Mouse (Mus musculus): ENCODE data around the gene Snapc2.
"Not testable (repeated sequence)": the region's sequence is repeated elsewhere in the genome, so short reads cannot be mapped to it uniquely, and the experiment has no call there.

The Snapc2 gene

DNA sequence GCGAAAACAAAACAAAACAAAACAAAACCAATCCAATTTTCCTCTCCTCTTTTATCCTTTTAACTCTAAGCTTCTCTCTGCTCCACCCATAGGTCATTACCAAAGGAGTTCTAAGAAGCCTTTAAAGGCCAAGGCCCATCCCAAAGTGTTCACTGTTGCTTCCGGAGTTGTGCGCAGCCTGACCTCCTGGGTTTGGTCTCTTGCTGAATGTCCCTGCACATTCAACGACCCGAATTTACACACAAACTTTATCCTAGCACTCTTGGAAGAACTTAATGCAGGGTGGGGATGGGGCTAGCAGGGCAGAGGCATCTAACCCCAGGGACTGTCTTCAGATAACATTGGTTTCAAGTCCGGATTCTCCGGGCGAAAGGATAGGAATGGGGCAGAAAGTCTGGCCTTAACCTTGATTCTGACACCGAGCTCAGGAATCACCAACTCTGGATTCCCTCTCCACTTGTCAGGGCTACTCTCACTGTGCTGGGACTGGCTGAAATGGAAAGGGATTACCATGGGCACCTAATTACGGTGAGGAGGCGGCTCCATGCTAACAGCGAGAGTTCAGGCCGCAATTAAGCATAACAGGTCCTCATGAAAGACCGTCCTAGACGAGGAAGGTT lies 15.0 kb upstream of the Snapc2 start:
- DNase-seq (ENCODE audit: extremely low read depth, low read depth, low spot score): no peak

DNA sequence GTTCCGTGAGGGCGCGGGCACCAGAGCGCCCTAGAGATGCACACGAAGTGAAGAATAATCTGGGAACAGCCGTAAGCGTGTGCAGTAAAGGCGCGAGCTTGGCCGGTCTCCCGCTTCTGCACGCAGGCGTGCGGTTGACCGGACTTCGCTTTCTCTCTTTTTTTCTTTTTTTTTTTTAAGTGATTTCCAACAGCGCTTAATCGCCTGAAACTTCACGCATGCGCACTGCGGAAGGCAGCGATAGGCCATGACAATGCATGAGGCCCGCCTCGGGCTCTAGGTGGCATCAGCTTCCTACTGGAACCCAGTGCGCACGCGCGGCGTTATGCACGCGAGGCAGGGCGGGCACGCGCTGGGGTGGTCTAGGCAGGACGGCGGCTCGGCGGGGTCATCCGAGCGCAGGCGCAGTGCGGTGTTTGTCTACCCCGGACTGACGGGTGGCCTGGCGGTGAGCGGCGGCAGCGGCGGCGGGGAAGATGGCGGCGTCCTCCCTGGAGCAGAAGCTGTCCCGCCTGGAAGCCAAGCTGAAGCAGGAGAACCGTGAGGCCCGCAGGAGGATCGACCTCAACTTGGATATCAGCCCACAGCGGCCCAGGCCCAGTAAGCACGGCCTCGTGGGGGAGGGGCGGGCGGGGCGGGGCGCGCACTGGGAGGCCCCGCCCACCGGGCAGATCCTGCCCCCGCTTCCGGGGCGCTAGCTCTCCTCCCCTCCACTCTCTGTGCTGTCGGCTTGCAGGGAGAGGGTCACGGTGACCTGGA lies 14.3 kb upstream of the Snapc2 start, which contains the start of the genes Map2k7 and Gm49320:
Map2k7 (plus strand) TSS at position 307 of the 759 bp plus-strand sequence.
Gm49320 (plus strand) TSS at position 432 of the 759 bp plus-strand sequence.
- peak; percentile 46 for DNase-seq (ENCODE audit: extremely low read depth, low read depth, low spot score)

DNA sequence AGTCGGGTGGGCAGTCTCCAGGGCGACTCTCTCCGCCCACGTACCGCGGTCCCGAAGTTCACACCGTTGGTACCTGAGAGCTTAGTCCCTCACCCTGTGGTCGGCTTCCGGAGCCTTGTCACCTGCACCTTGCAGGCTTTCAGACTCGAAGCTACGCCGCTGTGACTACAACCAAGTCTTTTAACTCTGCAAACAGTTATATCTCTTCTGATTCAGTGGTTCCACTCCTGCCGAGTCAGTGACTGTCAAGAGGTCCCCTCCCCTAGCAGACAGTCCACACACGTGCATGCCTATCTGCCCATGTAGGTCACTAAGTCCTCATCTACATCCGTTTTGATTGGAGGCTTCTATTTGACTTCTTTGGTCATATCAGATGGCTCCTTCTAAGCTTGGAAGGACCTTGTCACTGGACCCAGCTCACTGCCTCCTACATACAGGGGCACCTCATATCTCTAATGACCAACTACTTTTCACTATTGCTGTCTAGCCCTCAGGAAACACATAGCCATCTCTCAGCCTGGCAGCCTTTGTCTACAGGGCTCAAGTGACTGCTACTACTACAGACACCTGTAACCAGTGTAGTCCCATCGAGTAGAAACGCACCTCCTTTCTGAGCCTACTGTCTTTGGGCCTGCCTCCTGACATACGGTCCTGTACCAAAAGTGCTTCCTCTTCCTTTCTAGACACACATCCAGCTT lies 13.5 kb upstream of the Snapc2 start:
- no peak for DNase-seq (ENCODE audit: extremely low read depth, low read depth, low spot score)

DNA sequence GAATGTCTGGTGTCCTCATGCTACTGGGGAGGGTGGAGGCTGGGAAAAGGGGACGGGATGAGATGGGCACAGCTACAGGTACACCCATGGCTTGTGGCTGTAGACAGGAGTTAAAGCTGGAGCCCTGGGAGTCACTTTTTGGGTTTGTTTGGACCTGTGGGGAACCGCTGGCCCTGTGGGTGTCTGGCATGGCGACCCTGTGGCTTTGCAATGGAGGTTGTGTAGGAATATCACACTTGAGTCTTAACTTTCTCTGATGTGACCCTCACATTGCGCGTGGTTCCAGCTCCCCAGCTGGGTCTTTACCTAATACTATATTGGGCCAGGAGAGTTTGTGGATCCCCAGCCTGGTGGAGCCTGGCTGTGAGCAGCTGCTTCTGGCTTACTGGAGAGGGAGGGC lies 7.8 kb upstream of the Snapc2 start:
- DNase-seq (ENCODE audit: extremely low read depth, low read depth, low spot score): no peak

DNA sequence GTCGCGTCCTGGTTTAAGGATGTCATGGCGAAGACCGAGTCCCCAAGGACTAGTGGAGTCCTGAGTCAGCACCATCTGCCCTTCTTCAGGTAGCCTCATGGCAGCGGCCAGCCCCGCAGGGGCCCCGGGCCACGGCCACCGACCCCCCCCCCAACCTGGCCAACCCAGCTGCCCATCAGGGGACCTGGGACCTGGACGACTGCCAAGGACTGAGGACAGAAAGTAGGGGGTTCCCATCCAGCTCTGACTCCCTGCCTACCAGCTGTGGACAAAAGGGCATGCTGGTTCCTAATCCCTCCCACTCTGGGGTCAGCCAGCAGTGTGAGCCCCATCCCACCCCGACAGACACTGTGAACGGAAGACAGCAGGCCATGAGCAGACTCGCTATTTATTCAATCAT lies 7.1 kb upstream of the Snapc2 start:
- no peak for DNase-seq (ENCODE audit: extremely low read depth, low read depth, low spot score)

DNA sequence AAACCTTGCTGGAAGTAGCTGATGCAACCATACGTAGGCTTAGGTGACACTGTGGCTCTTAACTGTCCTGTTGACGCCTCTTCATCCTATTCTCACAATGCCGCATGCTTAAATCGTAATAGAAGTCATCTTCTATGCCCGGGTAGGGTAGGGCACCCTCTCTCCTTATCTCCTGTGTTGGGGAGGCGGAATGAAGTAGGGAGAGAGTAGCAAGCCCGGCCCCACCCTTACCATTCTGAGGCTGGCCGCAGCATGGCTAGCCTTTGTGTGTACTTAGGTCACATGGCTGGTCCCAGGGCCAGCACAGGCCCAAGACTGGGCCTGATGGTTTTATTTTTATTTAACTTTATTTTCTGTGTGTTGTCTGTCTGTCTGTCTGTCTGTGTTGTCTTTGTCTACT lies 5.6 kb upstream of the Snapc2 start:
- no peak for DNase-seq (ENCODE audit: extremely low read depth, low read depth, low spot score)

DNA sequence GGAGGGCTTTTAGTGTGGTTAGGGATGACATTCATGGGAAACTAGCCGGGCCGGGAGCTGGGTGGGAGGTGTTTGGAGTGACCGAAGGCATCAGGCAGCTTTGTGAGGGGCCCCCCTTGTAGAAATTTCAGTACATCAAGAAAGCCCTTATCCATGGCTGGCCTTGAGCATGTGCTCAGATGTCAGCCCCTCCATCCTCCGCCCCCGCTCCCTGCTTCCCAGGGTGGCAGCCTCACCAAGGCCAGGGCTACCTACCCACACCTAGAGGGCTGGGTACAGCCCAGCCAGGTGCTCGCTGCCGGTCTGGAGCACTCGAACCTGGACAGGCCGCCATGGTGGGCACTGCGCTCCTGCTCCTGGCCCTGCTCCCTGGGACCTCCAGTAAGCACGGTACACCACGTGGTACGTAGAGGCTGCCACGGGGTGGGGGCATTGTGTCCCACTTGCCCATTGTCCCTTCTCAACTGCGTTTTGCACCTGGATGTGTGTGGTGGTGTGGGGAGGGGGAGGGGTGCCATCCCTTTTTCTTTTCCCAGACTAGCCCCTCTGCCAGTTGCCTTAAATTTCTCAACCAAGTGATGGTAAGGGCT lies 4.8 kb upstream of the Snapc2 start, which contains the start of gene Tgfbr3l:
Tgfbr3l (plus strand) TSS at position 264 of the 590 bp plus-strand sequence.
- no peak for DNase-seq (ENCODE audit: extremely low read depth, low read depth, low spot score)

DNA sequence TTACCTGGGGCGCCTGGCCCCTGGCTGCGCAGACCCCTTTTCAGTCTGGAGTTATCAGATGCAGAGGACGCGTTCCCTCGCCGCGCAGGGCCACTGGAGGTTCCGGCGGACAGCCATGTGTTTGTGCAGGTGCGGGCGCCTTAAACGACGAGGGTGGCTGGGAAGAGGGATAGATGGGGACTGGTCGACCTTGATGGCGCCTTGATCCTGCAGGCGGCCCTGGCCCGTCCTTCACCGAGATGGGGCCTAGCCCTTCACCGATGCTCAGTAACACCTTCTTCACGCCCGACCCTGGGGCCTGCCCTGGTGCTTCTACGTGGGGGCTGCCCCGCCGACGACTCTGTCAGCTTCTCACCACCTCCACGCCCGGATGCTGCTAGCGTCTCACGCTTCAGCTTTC lies 3.7 kb upstream of the Snapc2 start:
- no peak for DNase-seq (ENCODE audit: extremely low read depth, low read depth, low spot score)

DNA sequence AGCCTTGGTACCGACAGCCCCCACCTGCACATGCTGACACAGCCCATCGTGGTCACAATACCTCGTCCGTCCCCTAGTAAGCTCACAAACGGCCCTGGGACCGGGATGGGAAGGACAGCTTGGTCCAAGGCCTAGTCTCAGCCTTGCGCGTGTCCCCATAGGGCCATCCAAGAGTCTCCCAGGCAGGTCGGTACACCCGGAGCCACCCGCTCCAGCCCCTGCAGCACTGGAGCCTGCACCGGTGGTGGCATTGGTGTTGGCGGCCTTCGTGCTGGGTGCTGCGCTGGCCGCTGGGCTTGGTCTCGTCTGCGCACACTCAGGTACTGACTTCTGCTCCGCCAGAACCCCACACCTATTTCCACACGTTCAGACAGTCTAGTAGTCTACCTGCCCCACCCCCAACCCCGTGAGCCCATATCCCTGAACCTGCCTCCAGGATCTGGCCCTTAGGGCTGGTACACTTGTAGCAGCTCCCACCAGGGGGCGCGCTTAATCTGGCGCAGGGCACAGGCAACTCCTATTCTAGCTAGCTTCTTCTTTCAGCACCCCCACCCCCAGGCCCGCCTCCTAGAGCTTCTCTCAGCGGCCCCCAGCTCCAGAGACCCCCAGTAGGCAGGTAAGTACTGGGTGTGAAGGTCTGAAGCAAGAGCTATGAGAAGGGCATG lies 2.4 kb upstream of the Snapc2 start:
- DNase-seq (ENCODE audit: extremely low read depth, low read depth, low spot score): no peak

DNA sequence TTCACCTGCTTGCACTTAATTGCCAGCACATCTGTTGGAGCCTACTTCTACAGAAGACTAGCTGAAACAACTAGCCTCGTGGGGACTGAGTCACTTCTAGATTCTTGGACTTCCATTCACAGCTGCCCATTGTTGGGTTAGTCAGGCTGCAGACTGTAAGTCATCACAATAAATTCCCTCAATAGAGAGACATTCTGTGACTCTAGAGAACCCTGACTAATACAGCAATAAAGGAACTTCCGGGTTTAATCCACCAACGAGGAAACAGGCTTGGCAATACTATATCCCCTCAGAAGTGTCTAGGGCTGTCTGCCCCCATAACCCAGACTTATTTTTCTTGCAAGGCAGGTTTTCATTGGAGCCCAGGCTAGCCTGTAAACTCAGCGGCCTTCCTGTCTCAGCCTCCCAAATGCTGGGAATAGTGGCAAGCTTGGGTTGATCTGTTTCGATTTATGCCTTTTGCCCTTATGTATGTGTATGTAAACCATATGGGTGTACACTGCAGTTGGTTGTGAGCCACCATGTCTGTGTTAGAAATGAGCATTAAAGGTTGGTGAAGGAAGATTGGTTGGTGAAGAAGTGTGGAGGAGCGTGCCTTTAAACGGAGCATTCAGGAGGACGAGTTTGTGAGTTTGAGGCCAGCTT lies 642 bp upstream of the Snapc2 start:
- no peak for DNase-seq (ENCODE audit: extremely low read depth, low read depth, low spot score)

DNA sequence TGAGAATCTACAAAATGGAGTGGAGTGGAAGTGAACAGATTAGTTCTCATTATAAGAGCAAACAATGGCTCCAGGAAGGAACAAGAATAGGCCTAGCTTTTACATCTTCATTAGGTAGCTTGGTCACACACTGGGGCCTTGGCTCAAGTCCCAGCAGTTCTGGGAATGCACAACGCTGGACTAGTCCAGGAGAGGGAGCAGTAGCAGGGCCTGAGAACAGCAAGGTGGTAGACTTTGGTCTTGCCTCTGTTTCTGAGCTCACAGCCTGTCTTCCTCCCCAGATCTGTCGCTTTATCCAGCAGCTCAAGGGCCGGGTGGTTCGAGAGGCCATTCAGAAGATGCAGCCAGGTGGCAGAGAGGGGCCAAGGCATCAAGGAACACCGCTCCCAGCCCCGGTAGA lies 1.1 kb downstream of the Snapc2 start:
- no peak for DNase-seq (ENCODE audit: extremely low read depth, low read depth, low spot score)

DNA sequence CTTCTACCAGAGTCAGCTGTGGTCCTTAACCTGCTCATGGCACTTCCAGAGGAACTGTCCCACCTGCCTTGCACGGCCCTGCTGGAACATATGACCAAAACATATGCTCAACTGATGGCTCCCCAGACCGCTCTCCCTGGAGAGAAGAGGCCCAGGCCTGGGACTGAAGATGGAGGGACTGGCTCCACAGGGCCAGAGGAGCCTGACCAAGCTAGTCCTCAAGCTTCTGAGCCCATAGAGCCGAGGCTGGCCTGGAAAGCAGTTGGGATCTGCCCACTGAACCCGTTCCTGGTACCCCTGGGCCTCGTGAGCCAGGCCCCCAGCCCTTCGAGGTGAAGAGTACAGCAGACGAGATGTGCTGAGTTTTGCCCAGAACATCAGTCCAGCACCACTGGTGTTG lies 2.6 kb downstream of the Snapc2 start:
- not testable (repeated sequence) for DNase-seq (ENCODE audit: extremely low read depth, low read depth, low spot score)

DNA sequence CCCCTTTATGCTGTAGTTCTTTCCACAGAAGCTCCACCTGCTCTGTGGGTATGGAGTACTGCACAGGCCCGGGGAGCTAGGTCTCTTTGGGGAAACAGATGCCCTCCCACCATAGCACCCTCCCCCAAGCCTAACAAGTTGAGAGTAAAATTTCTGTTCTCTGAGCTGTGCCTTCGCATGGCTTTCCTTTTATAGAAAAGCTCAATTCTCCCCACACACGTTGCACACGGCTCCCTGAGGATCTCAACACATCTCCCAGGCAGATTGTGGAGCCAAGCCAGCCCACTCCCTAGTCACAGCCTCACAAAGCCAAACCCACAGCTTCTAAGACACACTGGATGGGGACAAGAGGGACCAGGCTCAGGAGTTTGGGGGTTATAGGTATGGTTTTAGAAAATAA lies 4.0 kb downstream of the Snapc2 start:
- no peak for DNase-seq (ENCODE audit: extremely low read depth, low read depth, low spot score)

DNA sequence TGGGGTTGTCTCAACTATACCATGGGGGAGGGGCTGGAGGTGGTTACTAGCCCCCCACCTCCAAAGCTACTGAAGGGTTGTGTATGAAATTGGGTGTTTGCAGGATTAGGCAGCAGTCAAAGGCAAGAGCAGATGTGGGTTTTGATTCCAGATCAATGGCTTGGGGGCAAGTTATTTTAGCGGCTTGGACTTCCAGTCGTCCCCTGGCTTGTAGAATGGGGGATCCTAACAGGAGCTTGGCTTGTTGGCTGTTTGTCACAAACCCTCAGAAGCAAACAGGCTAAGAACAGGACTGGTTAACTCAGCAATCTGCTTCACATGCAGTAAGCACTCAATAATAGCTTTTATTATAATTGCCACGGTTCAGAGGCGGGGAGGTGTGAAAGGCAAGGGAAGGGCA lies 4.5 kb downstream of the Snapc2 start:
- DNase-seq (ENCODE audit: extremely low read depth, low read depth, low spot score): no peak

DNA sequence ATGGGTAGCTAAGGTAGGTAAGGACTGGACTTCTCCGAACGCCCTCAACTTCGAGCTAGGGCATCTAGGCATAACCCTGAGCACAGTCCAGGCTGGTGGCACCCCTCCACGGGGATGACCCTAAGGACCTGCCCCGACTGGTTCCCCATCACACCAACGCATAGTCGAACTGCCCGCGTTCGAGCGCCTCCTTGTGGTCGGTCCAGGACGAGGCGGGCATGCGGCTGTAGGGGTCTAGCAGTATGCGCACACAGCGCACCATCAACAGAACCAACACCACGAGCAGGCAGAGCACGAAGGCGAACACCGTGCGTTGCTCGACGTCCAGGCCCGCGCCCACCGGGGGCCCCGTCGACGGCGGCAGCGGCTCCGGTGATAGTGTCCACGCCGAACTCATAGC lies 5.4 kb downstream of the Snapc2 start:
- DNase-seq (ENCODE audit: extremely low read depth, low read depth, low spot score): no peak

DNA sequence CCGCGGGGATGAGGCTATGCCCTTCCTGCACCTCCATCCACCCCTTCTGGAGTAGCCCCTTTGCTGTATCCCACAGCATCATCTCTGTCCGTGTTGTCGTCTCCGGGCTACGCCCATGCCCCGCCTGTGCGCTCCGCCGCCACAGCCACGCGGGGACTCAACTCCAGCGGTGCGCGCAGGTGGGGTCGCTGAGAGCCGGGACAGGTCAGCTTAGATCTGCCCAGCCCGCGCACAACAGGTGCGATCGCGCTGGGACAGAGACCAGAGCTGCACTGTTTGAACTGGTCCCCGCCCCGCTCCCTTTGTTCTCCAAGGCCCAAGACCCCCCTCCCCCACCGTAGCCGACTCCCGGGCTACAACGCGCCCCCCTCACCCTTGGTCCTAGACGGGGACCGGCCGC lies 5.8 kb downstream of the Snapc2 start:
- DNase-seq (ENCODE audit: extremely low read depth, low read depth, low spot score): no peak

DNA sequence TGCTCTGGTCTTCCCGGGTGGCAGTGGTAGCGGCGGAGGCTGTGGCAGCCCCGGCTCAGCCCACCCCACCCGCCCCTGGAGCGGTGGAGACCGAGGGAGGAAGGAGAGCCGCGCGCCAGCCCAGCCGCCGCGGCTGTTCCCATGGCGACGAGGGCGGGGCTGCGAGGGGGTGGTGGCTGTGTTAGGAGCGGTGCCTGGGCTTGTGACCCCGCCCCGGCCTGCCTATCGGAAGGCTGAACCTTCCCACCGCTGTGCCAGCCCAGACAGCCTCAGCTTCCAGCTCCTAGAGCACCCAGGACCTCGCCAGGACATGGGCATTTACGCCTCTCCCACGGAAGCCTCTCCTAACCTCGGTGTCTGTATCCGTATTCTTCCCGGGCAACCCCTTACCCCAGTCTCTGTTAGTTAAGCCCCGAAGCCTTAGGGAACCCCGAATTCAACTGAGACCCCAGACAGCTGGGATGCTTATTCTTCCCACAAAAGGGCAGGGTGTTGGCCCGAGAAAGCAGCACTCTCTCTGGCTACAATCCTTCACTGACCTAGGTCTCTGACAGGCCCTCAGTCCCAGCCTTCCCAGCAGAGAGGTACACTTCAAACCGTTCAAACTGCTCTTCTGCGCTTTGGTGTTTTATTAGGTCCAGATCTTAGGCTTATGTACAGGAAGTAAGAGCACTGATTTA lies 6.4 kb downstream of the Snapc2 start, which contains the start of gene Ctxn1:
Ctxn1 (minus strand) TSS at position 150 of the 680 bp plus-strand sequence.
- DNase-seq (ENCODE audit: extremely low read depth, low read depth, low spot score): no peak

DNA sequence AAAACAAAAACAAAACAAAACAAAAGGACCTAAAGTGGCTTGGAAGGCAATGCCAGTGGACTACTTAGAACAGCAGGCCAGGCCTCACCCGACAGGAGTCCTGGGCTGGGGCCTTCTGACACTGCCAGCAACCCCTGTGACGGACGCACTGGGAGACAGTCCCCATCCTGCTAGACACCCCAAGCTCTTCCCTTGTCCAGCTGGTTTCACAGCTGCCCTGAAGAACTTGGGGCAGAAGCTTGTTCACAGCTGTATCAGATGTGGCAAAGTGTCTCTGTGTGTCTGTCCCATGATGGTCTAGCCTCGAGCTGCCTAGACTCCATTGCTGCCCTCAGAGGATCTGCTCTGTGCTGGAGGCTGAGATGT lies 6.9 kb downstream of the Snapc2 start:
- DNase-seq (ENCODE audit: extremely low read depth, low read depth, low spot score): no peak

DNA sequence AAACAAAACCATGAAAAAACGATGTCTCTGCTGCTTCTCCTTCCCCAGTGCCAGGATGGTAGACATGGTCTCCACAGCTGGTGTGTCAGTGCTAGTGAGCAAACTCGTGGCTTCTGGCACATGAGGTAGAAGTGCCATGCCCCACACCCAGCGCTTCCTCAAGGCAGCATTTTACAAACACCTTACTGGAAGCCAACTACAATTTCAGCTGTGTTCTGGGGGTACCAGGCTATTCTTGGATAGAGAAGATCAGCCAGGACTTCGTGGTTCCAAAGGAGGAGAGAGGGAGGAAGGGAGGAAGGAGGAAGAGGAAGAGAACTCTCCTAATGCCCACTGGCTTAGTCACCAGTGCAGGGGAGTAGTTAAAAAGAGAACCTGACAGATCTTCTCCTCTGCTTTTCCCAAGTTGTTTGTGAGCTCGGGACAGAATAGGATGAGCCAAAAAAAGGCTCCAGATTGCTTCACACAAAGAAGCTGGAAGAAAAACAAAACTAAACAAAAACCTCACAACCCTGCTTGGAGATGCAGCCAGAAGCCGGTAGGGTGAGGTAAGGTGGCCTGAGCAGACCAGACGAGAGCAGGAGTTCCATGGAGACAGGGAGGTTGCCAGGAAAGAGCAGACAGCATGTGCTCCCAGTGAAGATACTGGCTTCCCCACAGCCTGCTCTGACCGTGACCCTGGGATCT lies 10.4 kb downstream of the Snapc2 start:
- DNase-seq (ENCODE audit: extremely low read depth, low read depth, low spot score): no peak

Measured in fat pad, adult 2 months (tissue).